Mouse (Mus musculus) limb, embryonic 12.5 days (tissue): ENCODE measurements around the gene Tnik. TPM values are rescaled to one million over a fixed set of nuclear protein-coding genes. Genes with fewer than 3 reads are reported as not detected.

Experiments
- ATAC-seq: fragments of 200-750 bp; cut with Nextera tagmentation; 2 replicates; pipeline ENCODE4 v1.8.0; 2017; ENCODE audit warnings: low read depth, moderate TSS enrichment; ENCODE audit not compliant: insufficient number of reproducible peaks, insufficient read depth, low FRiP score, low TSS enrichment
- H3K27ac ChIP-seq: fragments of 300-500 bp; sonication (generic); 2 replicates; pipeline ENCODE4 v1.5.1; 2016; ENCODE audit warnings: mild to moderate bottlenecking, moderate library complexity
- H3K27me3 ChIP-seq: fragments of 300-500 bp; sonication (generic); 2 replicates; pipeline ENCODE4 v1.6.1; 2016; ENCODE audit warnings: mild to moderate bottlenecking, moderate library complexity
- H3K36me3 ChIP-seq: fragments of 300-500 bp; sonication (generic); 2 replicates; pipeline ENCODE4 v1.6.1; 2016; ENCODE audit warnings: mild to moderate bottlenecking, moderate library complexity
- H3K4me1 ChIP-seq: fragments of 300-500 bp; sonication (generic); replicated peaks from 2 replicates; pipeline ENCODE4 v1.6.1; 2016
- H3K4me2 ChIP-seq: fragments of 300-500 bp; sonication (generic); 2 replicates; pipeline ENCODE4 v1.6.1; 2016; ENCODE audit warnings: mild to moderate bottlenecking, moderate library complexity
- H3K4me3 ChIP-seq: fragments of 300-500 bp; sonication (generic); replicated peaks from 2 replicates; pipeline ENCODE4 v1.5.1; 2016; ENCODE audit warnings: mild to moderate bottlenecking
- H3K9ac ChIP-seq: fragments of 300-500 bp; sonication (generic); replicated peaks from 2 replicates; pipeline ENCODE4 v1.6.1; 2016; ENCODE audit warnings: mild to moderate bottlenecking, moderate library complexity
- H3K9me3 ChIP-seq: fragments of 300-500 bp; sonication (generic); 2 replicates; pipeline ENCODE4 v1.6.1; 2016; ENCODE audit warnings: mild to moderate bottlenecking, moderate library complexity
- WGBS: fragments of 180-500 bp; shearing (Covaris S2); methylation state at CpG from one replicate; pipeline ENCODE4 v1.1.7; 2016; 5-methylcytosine and 5-hydroxymethylcytosine counted together
- polyA plus RNA-seq: library from polyadenylated mRNA; unstranded; fragments of >200 nt; fragmentation: Nextera tagmentation; extraction: Ambion mirVana; gene quantifications from 2 replicates; pipeline ENCODE4 v1.2.1, GENCODE M21; 2016

The Tnik gene
- polyA plus RNA-seq, 1 experiment from 2014 or later = 9.7 TPM

GRCm38 (mm10) chr3:28383526-28384126 is 120.6 kb downstream of the Tnik start:
- Histone ChIP-seq H3K4me1 (peaks cover 5% of the 10 kb centered on the region; the same call in 1 of the 2 replicates), H3K9me3 (no peaks in the 10 kb centered on the region), H3K9ac (no peak overlapping the region), H3K27me3 (no peaks in the 10 kb centered on the region), H3K36me3 (no peaks in the 10 kb centered on the region), H3K27ac (no peak overlapping the region), H3K4me3 (no peak overlapping the region), H3K4me2 (no peak overlapping the region)
- 72% methylated on average over 11 of the region's 11 CpGs for WGBS
- ATAC-seq = no peak

GRCm38 (mm10) chr3:28385199-28385975 is 122.4 kb downstream of the Tnik start:
- H3K27me3 ChIP-seq = no peaks in the 10 kb centered on the region
- no peak overlapping the region for H3K4me3 ChIP-seq
- no peak overlapping the region for H3K4me2 ChIP-seq
- H3K9me3 ChIP-seq = no peaks in the 10 kb centered on the region
- no peak overlapping the region for H3K9ac ChIP-seq
- peaks cover 5% of the 10 kb centered on the region; the same call in 1 of the 2 replicates for H3K4me1 ChIP-seq
- no peak overlapping the region for H3K27ac ChIP-seq
- no peaks in the 10 kb centered on the region for H3K36me3 ChIP-seq
- ATAC-seq = no peak
- 88% methylated on average over 10 of the region's 10 CpGs for WGBS

- H3K27me3 ChIP-seq = no peaks in the 10 kb centered on the region
- no peaks in the 10 kb centered on the region for H3K36me3 ChIP-seq
- no peak for ATAC-seq
- H3K9me3 ChIP-seq = no peaks in the 10 kb centered on the region
- no peak overlapping the region for H3K4me2 ChIP-seq
- no peak overlapping the region for H3K9ac ChIP-seq
- H3K27ac ChIP-seq = no peak overlapping the region
- H3K4me3 ChIP-seq = no peak overlapping the region
- WGBS = 76% methylated on average over 3 of the region's 3 CpGs
- H3K4me1 ChIP-seq = no peaks in the 10 kb centered on the region
Measured at GRCm38 (mm10) chr3:28388540-28388939, 125.5 kb downstream of the Tnik start.

- no peak overlapping the region for H3K4me3 ChIP-seq
- H3K36me3 ChIP-seq = no peaks in the 10 kb centered on the region
- no peaks in the 10 kb centered on the region for H3K27me3 ChIP-seq
- H3K9ac ChIP-seq = no peak overlapping the region
- H3K4me1 ChIP-seq = no peaks in the 10 kb centered on the region
- ATAC-seq = no peak
- H3K4me2 ChIP-seq = no peak overlapping the region
- no peaks in the 10 kb centered on the region for H3K9me3 ChIP-seq
- H3K27ac ChIP-seq = no peak overlapping the region
- 95% methylated on average over 2 of the region's 2 CpGs for WGBS
Measured at GRCm38 (mm10) chr3:28390183-28390582, 127.2 kb downstream of the Tnik start.

- no peaks in the 10 kb centered on the region for H3K4me1 ChIP-seq
- no peaks in the 10 kb centered on the region for H3K27me3 ChIP-seq
- H3K27ac ChIP-seq = no peak overlapping the region
- H3K4me2 ChIP-seq = no peak overlapping the region
- H3K9ac ChIP-seq = no peak overlapping the region
- H3K9me3 ChIP-seq = no peaks in the 10 kb centered on the region
- H3K4me3 ChIP-seq = no peak overlapping the region
- no peaks in the 10 kb centered on the region for H3K36me3 ChIP-seq
- ATAC-seq = no peak
Measured at GRCm38 (mm10) chr3:28392542-28392941, 129.5 kb downstream of the Tnik start.

- no peak overlapping the region for H3K27ac ChIP-seq
- H3K9me3 ChIP-seq = no peaks in the 10 kb centered on the region
- no peaks in the 10 kb centered on the region for H3K36me3 ChIP-seq
- WGBS = 90% methylated on average over 1 of the region's 1 CpGs
- H3K27me3 ChIP-seq = 0 out of 2 replicates have a peak, but pooled peaks cover 3% of the 10 kb centered on the region
- H3K4me2 ChIP-seq = no peak overlapping the region
- no peaks in the 10 kb centered on the region for H3K4me1 ChIP-seq
- H3K4me3 ChIP-seq = no peak overlapping the region
- no peak for ATAC-seq
- no peak overlapping the region for H3K9ac ChIP-seq
Measured at GRCm38 (mm10) chr3:28398781-28399180, 135.8 kb downstream of the Tnik start.

- Histone ChIP-seq H3K27ac (no peak overlapping the region), H3K4me1 (no peaks in the 10 kb centered on the region), H3K9me3 (no peaks in the 10 kb centered on the region), H3K4me3 (no peak overlapping the region), H3K9ac (no peak overlapping the region), H3K36me3 (no peaks in the 10 kb centered on the region), H3K4me2 (no peak overlapping the region), H3K27me3 (0 out of 2 replicates have a peak, but pooled peaks cover 3% of the 10 kb centered on the region)
- 88% methylated on average over 9 of the region's 9 CpGs for WGBS
- no peak for ATAC-seq
Measured at GRCm38 (mm10) chr3:28399593-28400216, 136.7 kb downstream of the Tnik start.

DNA sequence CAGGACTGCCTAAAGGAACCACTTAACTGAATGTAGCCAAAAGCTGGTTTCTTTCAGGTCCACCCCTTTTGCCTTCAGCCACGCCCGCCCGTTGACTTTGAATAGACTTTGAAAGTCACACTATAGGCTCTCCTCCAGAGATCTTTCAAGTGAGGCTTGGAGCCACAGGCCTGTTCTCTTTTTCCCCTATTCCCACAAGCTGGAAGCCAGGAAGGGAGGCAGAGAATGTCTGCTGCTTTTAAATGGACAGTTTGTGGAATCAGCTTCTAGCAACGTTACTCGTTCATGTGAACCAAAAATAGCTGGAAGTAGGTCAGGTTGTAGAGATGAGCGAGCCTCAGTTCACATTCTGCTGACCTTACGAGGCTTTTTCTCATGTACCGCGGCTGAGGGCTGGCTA is 138.3 kb downstream of the Tnik start:
- no peak overlapping the region for H3K4me3 ChIP-seq
- H3K9me3 ChIP-seq = no peaks in the 10 kb centered on the region
- no peak overlapping the region for H3K4me2 ChIP-seq
- no peaks in the 10 kb centered on the region for H3K36me3 ChIP-seq
- WGBS = 77% methylated on average over 9 of the region's 9 CpGs
- H3K9ac ChIP-seq = no peak overlapping the region
- 0 out of 2 replicates have a peak, but pooled peaks cover 3% of the 10 kb centered on the region for H3K27me3 ChIP-seq
- no peaks in the 10 kb centered on the region for H3K4me1 ChIP-seq
- ATAC-seq = no peak
- H3K27ac ChIP-seq = no peak overlapping the region

DNA sequence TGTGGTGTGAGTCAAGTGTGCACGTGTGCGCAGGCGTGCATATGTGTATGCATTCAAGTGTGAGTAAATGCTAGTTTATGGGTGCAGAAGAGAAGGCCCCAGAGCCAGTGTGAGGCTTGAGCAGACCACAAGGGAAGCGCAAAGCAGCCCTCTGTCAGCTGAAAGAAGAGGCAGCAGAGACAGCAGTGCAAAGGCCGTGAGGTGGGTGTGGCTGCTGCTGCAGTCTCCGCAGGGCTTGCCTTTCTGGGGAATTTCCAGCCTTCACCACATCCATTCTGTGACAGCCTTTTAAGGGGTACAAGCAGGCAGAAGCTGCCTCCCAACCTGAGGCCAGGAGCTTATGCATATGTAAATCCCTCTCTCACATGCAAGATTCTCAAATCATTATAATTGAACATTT is 139.2 kb downstream of the Tnik start:
- 65% methylated on average over 6 of the region's 6 CpGs for WGBS
- H3K4me1 ChIP-seq = no peaks in the 10 kb centered on the region
- H3K36me3 ChIP-seq = no peaks in the 10 kb centered on the region
- no peak overlapping the region for H3K9ac ChIP-seq
- no peak for ATAC-seq
- H3K9me3 ChIP-seq = no peaks in the 10 kb centered on the region
- H3K4me2 ChIP-seq = no peak overlapping the region
- H3K4me3 ChIP-seq = no peak overlapping the region
- H3K27ac ChIP-seq = no peak overlapping the region
- H3K27me3 ChIP-seq = 0 out of 2 replicates have a peak, but pooled peaks cover 3% of the 10 kb centered on the region

GRCm38 (mm10) chr3:28405391-28405790 is 142.4 kb downstream of the Tnik start:
- Histone ChIP-seq H3K36me3 (no peaks in the 10 kb centered on the region), H3K4me1 (no peaks in the 10 kb centered on the region), H3K4me2 (no peak overlapping the region), H3K27me3 (0 out of 2 replicates have a peak, but pooled peaks cover 3% of the 10 kb centered on the region), H3K27ac (no peak overlapping the region), H3K9ac (no peak overlapping the region), H3K9me3 (no peaks in the 10 kb centered on the region), H3K4me3 (no peak overlapping the region)
- no peak for ATAC-seq
- 77% methylated on average over 2 of the region's 2 CpGs for WGBS

GRCm38 (mm10) chr3:28408859-28409459 is 145.9 kb downstream of the Tnik start:
- no peak overlapping the region for H3K9ac ChIP-seq
- no peaks in the 10 kb centered on the region for H3K4me1 ChIP-seq
- no peaks in the 10 kb centered on the region for H3K27me3 ChIP-seq
- peak; percentile 90 for ATAC-seq
- H3K36me3 ChIP-seq = no peaks in the 10 kb centered on the region
- WGBS = 52% methylated on average over 12 of the region's 12 CpGs
- H3K4me3 ChIP-seq = no peak overlapping the region
- 0 out of 2 replicates have a peak overlapping the region, but pooled peaks have one; percentile 41 for H3K27ac ChIP-seq
- H3K4me2 ChIP-seq = no peak overlapping the region
- no peaks in the 10 kb centered on the region for H3K9me3 ChIP-seq
